In the genomic region with DNA sequence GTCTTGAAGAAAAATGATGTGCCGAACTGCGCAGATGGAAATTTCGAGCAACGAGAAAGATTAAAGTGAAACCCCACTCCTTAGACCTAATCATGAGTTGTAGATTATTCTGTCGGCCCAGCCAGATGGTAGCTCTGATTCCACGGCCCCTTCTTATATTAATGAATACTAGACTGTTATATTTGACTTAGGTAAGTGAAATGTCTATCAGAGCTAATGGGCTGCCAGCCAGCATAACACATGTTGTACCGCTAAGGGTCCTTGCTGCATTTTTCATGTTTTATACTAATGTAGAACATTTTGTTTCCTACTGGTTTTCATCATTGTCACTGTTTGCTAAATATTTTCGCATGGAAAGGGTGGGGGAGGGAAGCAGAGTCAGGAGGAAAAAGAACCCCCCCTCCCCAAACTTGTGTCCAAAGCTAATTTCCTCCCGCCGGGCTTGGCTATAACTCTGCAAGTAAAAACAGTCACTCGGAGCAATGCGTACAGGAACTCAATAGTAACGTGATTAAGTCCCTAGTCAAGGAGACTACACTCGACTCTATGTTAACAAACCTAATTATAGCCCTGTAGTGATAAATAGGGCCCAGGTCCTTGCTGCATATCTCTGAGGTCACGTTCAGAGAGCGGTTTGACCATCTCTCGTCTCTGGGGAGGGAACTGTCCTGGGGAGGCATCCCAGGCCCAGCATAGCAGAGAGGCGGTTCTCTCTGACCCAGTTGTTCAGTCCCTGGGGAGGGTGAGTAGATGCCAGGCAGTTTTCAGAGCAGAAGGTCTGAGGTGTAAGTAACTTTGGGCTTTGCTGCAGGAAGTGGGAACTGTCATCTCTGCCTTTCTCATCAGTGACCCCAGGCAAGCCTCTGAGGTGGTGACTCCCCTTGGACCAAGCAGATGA, we compare ENCODE assay signal across 8 mouse cellular contexts. TPM values are rescaled to one million over a fixed set of nuclear protein-coding genes. Genes with fewer than 3 reads are reported as not detected.
DNase-seq lines count a peak whose midpoint lies in the region; ATAC-seq and TF ChIP-seq lines count a peak whose summit lies in the region.

No protein-coding gene starts in this region.

- DNase-seq in forebrain, embryonic 14.5 days (ENCODE audit: low spot score): peak; percentile 70
- no peak for DNase-seq in forebrain, embryonic 10.5 days (ENCODE audit: extremely low spot score, low spot score)
- DNase-seq in embryonic facial prominence, embryonic 11.5 days (ENCODE audit: low spot score): peak; percentile 22
- peak; percentile 62 for DNase-seq in hindbrain, embryonic 14.5 days (ENCODE audit: low spot score)
- DNase-seq in limb, embryonic 14.5 days (ENCODE audit: low spot score): peak; percentile 86
- DNase-seq in thymus, postnatal 0 days (ENCODE audit: low spot score): no peak
- no peak for DNase-seq in right cerebral cortex, postnatal 4 days

- peak; percentile 66 for ATAC-seq in forebrain, embryonic 14.5 days
- no peak for ATAC-seq in embryonic facial prominence, embryonic 11.5 days (replicated peaks; ENCODE audit: insufficient number of reproducible peaks, low FRiP score, low TSS enrichment, low read depth)
- ATAC-seq in hindbrain, embryonic 14.5 days (ENCODE audit: low FRiP score): no peak
- peak; percentile 41; the same call in 1 of the 2 replicates for ATAC-seq in limb, embryonic 14.5 days (ENCODE audit: low FRiP score, low read depth)
- ATAC-seq in granulocyte monocyte progenitor cell, adult 5-6 weeks (replicated peaks; ENCODE audit: poor library complexity, severe bottlenecking): no peak

- no peaks in the 10 kb centered on the region for H3K9me3 ChIP-seq in forebrain, embryonic 14.5 days (replicated peaks; ENCODE audit: control insufficient read depth, low read length)
- no peaks in the 10 kb centered on the region for H3K9me3 ChIP-seq in forebrain, embryonic 10.5 days
- no peaks in the 10 kb centered on the region for H3K9me3 ChIP-seq in embryonic facial prominence, embryonic 11.5 days (replicated peaks; ENCODE audit: control insufficient read depth, low read length)
- H3K9me3 ChIP-seq in hindbrain, embryonic 14.5 days (ENCODE audit: control insufficient read depth, low read length): no peaks in the 10 kb centered on the region
- H3K9me3 ChIP-seq in limb, embryonic 14.5 days (ENCODE audit: control insufficient read depth, low read length): no peaks in the 10 kb centered on the region

- H3K27me3 ChIP-seq in forebrain, embryonic 14.5 days (replicated peaks; ENCODE audit: control insufficient read depth, insufficient read depth, low read length): no peaks in the 10 kb centered on the region
- no peaks in the 10 kb centered on the region for H3K27me3 ChIP-seq in forebrain, embryonic 10.5 days (ENCODE audit: poor library complexity, severe bottlenecking)
- no peaks in the 10 kb centered on the region for H3K27me3 ChIP-seq in embryonic facial prominence, embryonic 11.5 days (ENCODE audit: control insufficient read depth, insufficient read depth, low read length)
- no peaks in the 10 kb centered on the region for H3K27me3 ChIP-seq in hindbrain, embryonic 14.5 days (ENCODE audit: control insufficient read depth, insufficient read depth, low read length)
- 0 out of 2 replicates have a peak, but pooled peaks cover 3% of the 10 kb centered on the region for H3K27me3 ChIP-seq in limb, embryonic 14.5 days (ENCODE audit: control insufficient read depth, insufficient read depth, low read length)

- peaks cover 11% of the 10 kb centered on the region for H3K4me1 ChIP-seq in forebrain, embryonic 14.5 days (ENCODE audit: control insufficient read depth, insufficient read depth, low read length)
- peaks cover 15% of the 10 kb centered on the region for H3K4me1 ChIP-seq in forebrain, embryonic 10.5 days
- H3K4me1 ChIP-seq in embryonic facial prominence, embryonic 11.5 days (ENCODE audit: control insufficient read depth, insufficient read depth, low read length): no peaks in the 10 kb centered on the region; the same call in 1 of the 2 replicates
- H3K4me1 ChIP-seq in hindbrain, embryonic 14.5 days (replicated peaks; ENCODE audit: control insufficient read depth, insufficient read depth, low read length): peaks cover 23% of the 10 kb centered on the region
- peaks cover 24% of the 10 kb centered on the region for H3K4me1 ChIP-seq in limb, embryonic 14.5 days (ENCODE audit: control insufficient read depth, insufficient read depth, low read length)

- H3K4me3 ChIP-seq in forebrain, embryonic 14.5 days (ENCODE audit: low read depth, low read length): no peak overlapping the region
- H3K4me3 ChIP-seq in forebrain, embryonic 10.5 days: no peak overlapping the region
- H3K4me3 ChIP-seq in embryonic facial prominence, embryonic 11.5 days (ENCODE audit: low read depth, low read length): no peak overlapping the region
- H3K4me3 ChIP-seq in hindbrain, embryonic 14.5 days (replicated peaks; ENCODE audit: low read length): no peak overlapping the region
- H3K4me3 ChIP-seq in limb, embryonic 14.5 days (replicated peaks; ENCODE audit: low read length): no peak overlapping the region

- no peak overlapping the region for H3K4me2 ChIP-seq in forebrain, embryonic 14.5 days (ENCODE audit: low read length)
- no peak overlapping the region for H3K4me2 ChIP-seq in embryonic facial prominence, embryonic 11.5 days (ENCODE audit: low read depth, low read length)
- peak overlapping the region; percentile 12; the same call in 1 of the 2 replicates for H3K4me2 ChIP-seq in hindbrain, embryonic 14.5 days (replicated peaks)
- peak overlapping the region; percentile 44 for H3K4me2 ChIP-seq in limb, embryonic 14.5 days (replicated peaks; ENCODE audit: low read depth, low read length, severe bottlenecking)

- no peaks in the 10 kb centered on the region for H3K36me3 ChIP-seq in forebrain, embryonic 14.5 days (ENCODE audit: control insufficient read depth, insufficient read depth, low read length)
- no peaks in the 10 kb centered on the region for H3K36me3 ChIP-seq in forebrain, embryonic 10.5 days (replicated peaks)
- no peaks in the 10 kb centered on the region for H3K36me3 ChIP-seq in embryonic facial prominence, embryonic 11.5 days (replicated peaks; ENCODE audit: control insufficient read depth, insufficient read depth, low read depth, low read length)
- H3K36me3 ChIP-seq in hindbrain, embryonic 14.5 days (replicated peaks; ENCODE audit: control insufficient read depth, insufficient read depth): no peaks in the 10 kb centered on the region
- no peaks in the 10 kb centered on the region for H3K36me3 ChIP-seq in limb, embryonic 14.5 days (ENCODE audit: control insufficient read depth, insufficient read depth, low read length)

- H3K9ac ChIP-seq in forebrain, embryonic 14.5 days (ENCODE audit: low read length): no peak overlapping the region
- no peak overlapping the region for H3K9ac ChIP-seq in embryonic facial prominence, embryonic 11.5 days (replicated peaks; ENCODE audit: low read length)
- H3K9ac ChIP-seq in hindbrain, embryonic 14.5 days: no peak overlapping the region
- H3K9ac ChIP-seq in limb, embryonic 14.5 days (ENCODE audit: low read depth, low read length, severe bottlenecking): no peak overlapping the region

- H3K27ac ChIP-seq in forebrain, embryonic 14.5 days (ENCODE audit: low read depth, low read length): no peak overlapping the region; the same call in 1 of the 2 replicates
- H3K27ac ChIP-seq in forebrain, embryonic 10.5 days: no peak overlapping the region
- no peak overlapping the region for H3K27ac ChIP-seq in embryonic facial prominence, embryonic 11.5 days (replicated peaks; ENCODE audit: low read depth, low read length)
- 0 out of 2 replicates have a peak overlapping the region, but pooled peaks have one; percentile 58 for H3K27ac ChIP-seq in hindbrain, embryonic 14.5 days
- H3K27ac ChIP-seq in limb, embryonic 14.5 days (replicated peaks; ENCODE audit: low read depth, low read length): no peak overlapping the region

- TF ChIP-seq POLR2A in limb, embryonic 14.5 days (IDR thresholded peaks at IDR 0.05; ENCODE audit: borderline replicate concordance, extremely low read depth, insufficient read depth, insufficient read length): no peak

- WGBS in forebrain, embryonic 14.5 days: 68% methylated on average over 18 of the region's 18 CpGs
- 87% methylated on average over 18 of the region's 18 CpGs for WGBS in forebrain, embryonic 10.5 days
- whole genome bisulfite sequencing in embryonic facial prominence, embryonic 11.5 days: 56% methylated on average over 18 of the region's 18 CpGs
- 39% methylated on average over 18 of the region's 18 CpGs for WGBS in hindbrain, embryonic 14.5 days
- WGBS in limb, embryonic 14.5 days: 6% methylated on average over 18 of the region's 18 CpGs

RNA-seq across cellular contexts. Expression of gene Comtd1, which starts 56.0 kb away (rescaled TPM):
- 30.9 and 38.6 TPM in 2 replicates for polyA plus RNA-seq in forebrain, embryonic 14.5 days (2014; fragmentation: Nextera tagmentation; extraction: Ambion mirVana)
- polyA plus RNA-seq in forebrain, embryonic 10.5 days (2016; fragmentation: Nextera tagmentation; extraction: Ambion mirVana): 16.6 and 17.7 TPM in 2 replicates
- 15.5 and 17.6 TPM in 2 replicates for polyA plus RNA-seq in embryonic facial prominence, embryonic 11.5 days (2014; fragmentation: Nextera tagmentation; extraction: Ambion mirVana)
- polyA plus RNA-seq in hindbrain, embryonic 14.5 days (2014; fragmentation: Nextera tagmentation; extraction: Ambion mirVana): 55.8 and 58.0 TPM in 2 replicates
- polyA plus RNA-seq in limb, embryonic 14.5 days (2012; rRNA removed): 16.0 and 18.0 TPM in 2 replicates
- 24.7 and 26.5 TPM in 2 replicates for polyA plus RNA-seq in limb, embryonic 14.5 days (2014; fragmentation: Nextera tagmentation; extraction: Ambion mirVana)
- 26.3 and 29.1 TPM in 2 replicates for polyA plus RNA-seq in thymus, postnatal 0 days (2015; fragmentation: Nextera tagmentation; extraction: Ambion mirVana)
- 56.3 and 63.0 TPM in 2 replicates for total RNA-seq in granulocyte monocyte progenitor cell, adult 5-6 weeks (2014; fragmentation: Nextera tagmentation)
- 29.1 and 33.2 TPM in 2 replicates for total RNA-seq in granulocyte monocyte progenitor cell, adult 5-6 weeks (2017)

Comparison
In these comparisons a context has a peak if more than half of its experiments do, and no peak if none do; other contexts are left out.
1. DNase-seq: peak in forebrain, embryonic 14.5 days (single experiment), embryonic facial prominence, embryonic 11.5 days (single experiment), hindbrain, embryonic 14.5 days (single experiment) and limb, embryonic 14.5 days (single experiment); none in forebrain, embryonic 10.5 days (single experiment), thymus, postnatal 0 days (single experiment) and right cerebral cortex, postnatal 4 days (single experiment).
2. ATAC-seq: peak in forebrain, embryonic 14.5 days (single experiment) and limb, embryonic 14.5 days (single experiment); none in embryonic facial prominence, embryonic 11.5 days (single experiment), hindbrain, embryonic 14.5 days (single experiment) and granulocyte monocyte progenitor cell, adult 5-6 weeks (single experiment).
3. H3K4me2 ChIP-seq: peak in hindbrain, embryonic 14.5 days (single experiment) and limb, embryonic 14.5 days (single experiment); none in forebrain, embryonic 14.5 days (single experiment) and embryonic facial prominence, embryonic 11.5 days (single experiment).